Mouse (Mus musculus): ENCODE data around the gene Cby1. TPM values are rescaled to one million over a fixed set of nuclear protein-coding genes. Genes with fewer than 3 reads are reported as not detected.

Cby1 gene
- total RNA-seq, 2 experiments from 2014 or later: 18.7 to 23.6 TPM

DNA sequence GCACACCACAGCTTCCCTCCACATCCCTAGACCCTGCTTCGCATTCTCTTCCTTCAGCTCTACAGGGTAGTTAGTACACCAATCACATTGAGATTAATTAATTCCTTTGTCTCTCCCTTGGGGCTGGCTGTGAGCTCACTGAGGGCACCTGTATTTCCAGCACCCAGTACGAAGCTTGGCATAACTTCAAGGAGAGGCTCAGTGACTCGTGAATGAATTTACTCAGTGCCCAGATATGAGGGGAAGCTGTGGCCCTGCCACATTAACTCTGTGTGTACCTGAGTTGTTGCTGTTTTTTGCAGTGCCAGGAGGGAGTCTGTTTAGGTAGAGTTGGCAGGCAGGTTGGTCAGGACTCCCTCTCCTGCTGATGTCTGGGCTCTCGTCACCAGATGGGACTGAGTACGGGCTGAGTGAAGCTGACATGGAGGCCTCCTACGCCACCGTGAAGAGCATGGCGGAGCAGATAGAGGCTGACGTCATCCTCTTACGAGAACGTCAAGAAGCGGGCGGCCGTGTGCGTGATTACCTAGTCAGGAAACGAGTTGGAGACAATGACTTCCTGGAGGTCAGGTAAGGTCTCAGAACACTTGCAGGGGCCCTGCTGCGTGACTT is 47.7 kb downstream of the Cby1 start:
- no peak for DNase-seq

DNA sequence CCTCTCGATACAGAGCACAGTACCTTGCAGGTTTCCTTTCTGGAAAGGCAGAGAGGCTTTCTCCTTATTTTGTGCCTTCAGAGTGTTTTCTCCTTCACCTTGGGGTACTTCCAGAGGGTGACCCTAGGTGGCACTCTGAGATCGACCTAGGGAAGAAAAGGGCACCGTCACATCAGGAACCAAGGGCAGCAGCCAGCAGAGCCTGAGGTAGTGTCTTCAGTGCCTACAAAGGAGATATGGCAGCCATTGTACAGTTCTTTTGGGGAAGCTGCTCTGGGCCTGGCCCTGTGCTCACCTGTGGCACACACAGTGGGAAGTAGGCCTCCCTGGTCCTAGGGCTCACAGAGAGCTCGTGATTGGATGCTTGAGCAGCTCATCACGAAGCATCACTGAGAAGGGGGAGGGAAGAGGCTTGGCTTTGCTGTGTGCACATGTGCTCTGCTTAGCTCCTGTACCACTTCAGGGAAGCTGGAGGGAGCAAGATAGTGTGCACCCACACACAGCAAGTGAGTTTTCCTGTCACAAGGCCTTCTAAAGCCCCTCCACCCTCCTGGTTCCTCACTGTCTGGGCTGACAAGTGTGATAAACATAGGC is 49.3 kb downstream of the Cby1 start:
- DNase-seq: no peak

DNA sequence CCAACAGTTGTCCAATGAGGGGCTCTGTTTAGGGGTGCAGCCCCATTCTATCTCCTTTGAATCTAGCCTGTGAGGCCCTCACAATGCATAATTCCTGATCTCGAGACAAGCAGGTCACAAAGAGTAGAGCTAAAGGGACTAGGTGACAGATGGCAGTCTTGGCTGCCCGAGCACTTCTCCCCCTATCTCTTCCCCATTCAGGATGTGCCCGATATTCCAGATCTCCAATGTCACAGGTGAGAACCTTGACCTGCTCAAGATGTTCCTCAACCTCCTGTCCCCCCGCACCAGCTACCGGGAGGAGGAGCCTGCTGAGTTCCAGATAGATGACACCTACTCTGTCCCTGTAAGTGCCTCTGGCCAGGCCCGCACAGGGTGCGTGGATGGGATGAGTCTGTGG is 56.6 kb downstream of the Cby1 start:
- DNase-seq: no peak

DNA sequence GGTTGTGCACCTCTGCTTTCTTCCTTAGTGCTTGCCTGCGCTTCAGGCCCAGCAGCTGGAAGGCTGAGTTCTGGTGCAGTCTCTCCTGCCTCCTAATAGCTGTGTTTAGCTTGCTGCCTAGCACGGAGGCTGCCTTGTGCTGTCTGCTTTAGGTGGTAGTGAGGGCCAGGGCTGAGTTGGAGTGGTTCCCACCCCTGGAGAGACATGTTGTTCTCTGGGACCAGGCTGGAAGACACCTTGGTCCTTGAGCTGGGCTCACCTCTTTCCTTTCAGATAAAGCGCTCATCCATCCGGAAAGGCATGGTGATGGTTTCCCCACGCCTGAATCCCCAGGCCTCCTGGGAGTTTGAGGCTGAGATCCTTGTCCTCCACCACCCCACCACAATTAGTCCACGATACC is 57.7 kb downstream of the Cby1 start:
- no peak for DNase-seq

Other genes starting within 250 kb of the Cby1 start
- 10 to 100 TPM; 40.2 to 44.3 TPM for gene Csnk1e, start 203.6 kb upstream of the Cby1 start, total RNA-seq (2021)
- gene Kcnj4, start 154.0 kb upstream of the Cby1 start, total RNA-seq (2021): 1 to 10 TPM; 1.4 to 1.5 TPM
- gene Kdelr3, start 142.8 kb upstream of the Cby1 start, total RNA-seq (2021): 1 to 10 TPM; 3.3 to 4.3 TPM
- gene Ddx17, start 112.5 kb upstream of the Cby1 start, total RNA-seq (2021): 10 to 100 TPM; 69.9 to 83.9 TPM
- gene Dmc1, start 54.1 kb upstream of the Cby1 start, total RNA-seq (2021): not detected
- under 1 TPM; 0.37 to 0.77 TPM for gene Fam227a, start 243 bp upstream of the Cby1 start, total RNA-seq (2021)
- 100 to 1,000 TPM; 112 to 126 TPM for gene Tomm22, start 11.7 kb downstream of the Cby1 start, total RNA-seq (2021)
- gene Josd1, start 28.7 kb downstream of the Cby1 start, total RNA-seq (2021): 10 to 100 TPM; 23.4 to 26.2 TPM
- gene Gtpbp1, start 31.6 kb downstream of the Cby1 start, total RNA-seq (2021): 10 to 100 TPM; 26.0 to 28.8 TPM
- gene Sun2, start 83.3 kb downstream of the Cby1 start, total RNA-seq (2021): 10 to 100 TPM; 79.1 to 89.1 TPM
- gene Dnal4, start 118.7 kb downstream of the Cby1 start, total RNA-seq (2021): 10 to 100 TPM; 16.9 to 22.0 TPM
- gene Nptxr, start 145.6 kb downstream of the Cby1 start, total RNA-seq (2021): 1 to 10 TPM; 1.4 to 1.5 TPM
- gene Npcd, start 175.0 kb downstream of the Cby1 start, total RNA-seq (2021): 1 to 10 TPM in 1 of 2 experiments, not detected in 1; 1.0 TPM
- 10 to 100 TPM; 17.2 to 18.2 TPM for gene Cbx6, start 175.5 kb downstream of the Cby1 start, total RNA-seq (2021)
- 10 to 100 TPM in 1 of 2 experiments, 1 to 10 TPM in 1; 6.8 to 10.6 TPM for gene Apobec3, start 232.5 kb downstream of the Cby1 start, total RNA-seq (2021)

All from heart, adult 18-20 months (tissue).